Mouse (Mus musculus) bone marrow, adult 2 months (tissue): ENCODE results near the gene Map2k5.

Experiments used
- CTCF ChIP-seq: fragments of 200-500 bp; IDR thresholded peaks from 2 replicates; pipeline ENCODE4 v1.5.1; 2011; ENCODE audit warnings: low read length, control low read depth; ENCODE audit not compliant: control insufficient read depth, insufficient read depth
- POLR2A ChIP-seq: fragments of 200-500 bp; IDR thresholded peaks from 2 replicates; pipeline ENCODE4 v1.6.1; 2011; ENCODE audit warnings: low read depth, mild to moderate bottlenecking, control low read depth, low read length, borderline replicate concordance; ENCODE audit not compliant: control insufficient read depth

DNA sequence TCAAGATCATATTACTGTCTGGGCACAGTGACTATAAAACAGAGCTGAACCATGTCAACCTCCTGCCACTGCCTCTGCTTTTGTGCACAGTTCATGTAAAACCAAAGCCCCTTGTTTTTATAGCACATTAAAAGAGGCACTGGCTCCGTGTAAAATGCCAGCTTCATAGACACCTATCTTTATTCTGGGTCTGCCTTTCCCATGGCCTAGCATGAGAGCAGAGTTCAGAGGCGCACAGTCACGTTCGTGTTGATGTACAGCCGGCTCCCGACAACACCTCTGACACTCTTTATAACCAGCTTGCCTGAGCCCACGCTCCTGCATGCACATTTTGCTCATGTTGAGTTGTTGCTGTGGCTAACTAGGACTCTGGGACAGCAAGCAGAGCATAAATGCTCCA is 157.9 kb downstream of the Map2k5 start:
- TF ChIP-seq POLR2A (no peak), CTCF (no peak)
